In the genomic region with DNA sequence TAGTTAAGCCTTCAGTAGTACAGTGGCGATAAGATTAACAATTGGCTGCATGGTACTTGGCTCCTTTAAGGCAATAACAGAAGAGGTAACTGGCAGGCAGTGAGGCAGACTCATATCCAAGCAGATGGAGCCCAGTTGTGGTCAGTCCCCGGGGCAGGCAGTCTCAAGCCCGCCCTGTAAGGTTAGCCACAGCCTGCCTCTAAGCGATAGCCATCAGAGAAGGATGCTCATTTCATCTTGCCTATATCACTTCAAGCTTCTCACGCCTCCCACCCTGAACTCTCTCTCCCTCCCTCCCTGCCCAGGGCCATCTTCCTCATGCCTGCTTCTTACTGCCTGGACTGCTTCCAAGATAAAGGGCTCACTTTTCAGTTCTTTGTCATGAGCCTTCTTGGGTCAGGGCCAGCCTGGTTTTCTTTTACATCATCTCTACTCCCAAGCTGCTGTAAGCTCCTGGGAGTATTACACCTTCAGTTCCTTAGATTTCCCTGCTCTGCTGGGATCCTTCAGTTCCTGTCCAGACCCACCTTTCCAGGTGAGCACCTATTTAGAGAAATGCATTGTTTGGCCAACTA, we compare ENCODE assay signal across 9 mouse cellular contexts. TPM values are rescaled to one million over a fixed set of nuclear protein-coding genes. Genes with fewer than 3 reads are reported as not detected.
DNase-seq lines count a peak whose midpoint lies in the region; ATAC-seq and TF ChIP-seq lines count a peak whose summit lies in the region.
"Had no signal": no experiment of that assay in that cellular context is flagged by ENCODE, and none has a peak within 500 bp of the region (broad histone marks: within the 10 kb centered on the region; RNA-seq: fewer than 3 reads in every experiment).

No protein-coding gene starts in this region.

- H3K4me1 ChIP-seq in kidney, embryonic 16.5 days (ENCODE audit: insufficient read depth, low read length) = peaks cover 46% of the 10 kb centered on the region
- H3K4me1 ChIP-seq in hindbrain, embryonic 13.5 days (replicated peaks) = peaks cover 55% of the 10 kb centered on the region
- H3K4me1 ChIP-seq in thymus, adult 2 months (replicated peaks; ENCODE audit: control insufficient read depth, insufficient read depth, low read length) = peaks cover 16% of the 10 kb centered on the region
- peaks cover 6% of the 10 kb centered on the region for H3K4me1 ChIP-seq in heart, adult 2 months (ENCODE audit: control insufficient read depth, insufficient read depth, low read length)

- TF ChIP-seq CTCF in thymus, adult 2 months (IDR thresholded peaks at IDR 0.05; ENCODE audit: borderline replicate concordance, control insufficient read depth, extremely low read depth, insufficient read depth, low read length, poor library complexity) = no peak
- TF ChIP-seq CTCF in heart, adult 2 months (IDR thresholded peaks at IDR 0.05) = no peak

- H3K4me3 ChIP-seq in kidney, embryonic 16.5 days (ENCODE audit: low read length) = no peak overlapping the region
- 0 out of 2 replicates have a peak overlapping the region, but pooled peaks have one; percentile 1 for H3K4me3 ChIP-seq in hindbrain, embryonic 13.5 days
- no peak overlapping the region for H3K4me3 ChIP-seq in thymus, adult 2 months (ENCODE audit: control insufficient read depth, insufficient read depth, low read length)
- H3K4me3 ChIP-seq in heart, adult 2 months = no peak overlapping the region

- intact Hi-C loops in heart, adult 2 months (cut with DNase I) = no loop called here

- 58% methylated on average over 5 of the region's 5 CpGs for WGBS in kidney, embryonic 16.5 days
- WGBS in hindbrain, embryonic 13.5 days = 70% methylated on average over 5 of the region's 5 CpGs
- 72% methylated on average over 5 of the region's 5 CpGs for WGBS in thymus, adult 2 months
- 61% methylated on average over 5 of the region's 5 CpGs for WGBS in heart, adult 2 months

- H3K9me3 ChIP-seq in kidney, embryonic 16.5 days (ENCODE audit: low read length) = no peaks in the 10 kb centered on the region
- no peaks in the 10 kb centered on the region for H3K9me3 ChIP-seq in hindbrain, embryonic 13.5 days

- H3K9ac ChIP-seq in kidney, embryonic 16.5 days (replicated peaks; ENCODE audit: low read length) = 0 out of 2 replicates have a peak overlapping the region, but pooled peaks have one; percentile 22
- no peak overlapping the region for H3K9ac ChIP-seq in hindbrain, embryonic 13.5 days
- H3K9ac ChIP-seq in heart, adult 2 months (ENCODE audit: low read depth, low read length) = no peak overlapping the region

- H3K27me3 ChIP-seq in kidney, embryonic 16.5 days (ENCODE audit: insufficient read depth, low read length) = no peaks in the 10 kb centered on the region
- H3K27me3 ChIP-seq in hindbrain, embryonic 13.5 days = no peaks in the 10 kb centered on the region
- H3K27me3 ChIP-seq in thymus, adult 2 months (ENCODE audit: control insufficient read depth, insufficient read depth, low read length) = no peaks in the 10 kb centered on the region
- no peaks in the 10 kb centered on the region for H3K27me3 ChIP-seq in heart, adult 2 months (ENCODE audit: control insufficient read depth, insufficient read depth, low read length)

- H3K36me3 ChIP-seq in kidney, embryonic 16.5 days (ENCODE audit: insufficient read depth, low read length) = peaks cover 20% of the 10 kb centered on the region
- peaks cover 22% of the 10 kb centered on the region for H3K36me3 ChIP-seq in hindbrain, embryonic 13.5 days
- H3K36me3 ChIP-seq in thymus, adult 2 months (ENCODE audit: control insufficient read depth, insufficient read depth, low read length) = no peaks in the 10 kb centered on the region
- 0 out of 2 replicates have a peak, but pooled peaks cover 2% of the 10 kb centered on the region for H3K36me3 ChIP-seq in heart, adult 2 months (ENCODE audit: control insufficient read depth, insufficient read depth, low read length)

- no peak overlapping the region for H3K4me2 ChIP-seq in kidney, embryonic 16.5 days (replicated peaks; ENCODE audit: low read depth, low read length)
- H3K4me2 ChIP-seq in hindbrain, embryonic 13.5 days = peak overlapping the region; percentile 65

- 0 out of 2 replicates have a peak, but pooled peaks cover 1% of the 10 kb centered on the region for H3K79me2 ChIP-seq in heart, adult 2 months (replicated peaks; ENCODE audit: control insufficient read depth, insufficient read depth, low read length)

- no peak for DNase-seq in kidney, postnatal 4 days
- DNase-seq in 416B (ENCODE audit: low read depth) (peak; percentile 95), adipocyte (ENCODE audit: low spot score) (peak; percentile 35)
- no peak for DNase-seq in frontal cortex, postnatal 25 days (ENCODE audit: low spot score in 2 of 2)
- DNase-seq in thymus, adult 2 months = no peak
- no peak for DNase-seq in heart, adult 2 months
- DNase-seq: heart, postnatal 14 days had no signal

- ATAC-seq in kidney, embryonic 16.5 days (ENCODE audit: low FRiP score, low TSS enrichment) = no peak
- no peak for ATAC-seq in hindbrain, embryonic 13.5 days (ENCODE audit: low FRiP score)

- no peak for TF ChIP-seq POLR2A in thymus, adult 2 months (IDR thresholded peaks at IDR 0.05; ENCODE audit: control insufficient read depth, extremely low read depth, insufficient read depth, low read length, poor library complexity)
- no peak for TF ChIP-seq POLR2A in heart, adult 2 months (IDR thresholded peaks at IDR 0.05; ENCODE audit: insufficient read depth, low read depth, low read length)

- TF ChIP-seq EP300 in heart, adult 2 months (IDR thresholded peaks at IDR 0.05; ENCODE audit: insufficient read depth, low read depth, low read length) = no peak

- H3K27ac ChIP-seq in kidney, embryonic 16.5 days (ENCODE audit: low read length) = no peak overlapping the region; the same call in 1 of the 2 replicates
- H3K27ac ChIP-seq in hindbrain, embryonic 13.5 days = peak overlapping the region; percentile 25
- no peak overlapping the region for H3K27ac ChIP-seq in thymus, adult 2 months (ENCODE audit: control insufficient read depth, insufficient read depth, low read length)
- no peak overlapping the region for H3K27ac ChIP-seq in heart, adult 2 months

RNA-seq across cellular contexts. Expression of a gene that starts 3.2 kb away (rescaled TPM):
- polyA plus RNA-seq in kidney, embryonic 16.5 days (2015; fragmentation: Nextera tagmentation; extraction: Ambion mirVana) = 0.16 and 0.40 TPM in 2 replicates
- polyA plus RNA-seq in hindbrain, embryonic 13.5 days (2015; fragmentation: Nextera tagmentation; extraction: Ambion mirVana) = 0.39 and 0.68 TPM in 2 replicates
- polyA plus RNA-seq in thymus, adult 2 months (2012; rRNA removed) = 0.37 and 0.46 TPM in 2 replicates
- total RNA-seq in heart, adult 2 months (2021) = under 1 TPM; 0.45 to 0.63 TPM
- 0.18 and 0.21 TPM in 2 replicates for polyA plus RNA-seq in heart, adult 2 months (2012; rRNA removed)

RNA-seq across cellular contexts. Expression of a gene that starts 29.4 kb away (rescaled TPM):
- polyA plus RNA-seq in kidney, embryonic 16.5 days (2015; fragmentation: Nextera tagmentation; extraction: Ambion mirVana) = 112 and 113 TPM in 2 replicates
- 116 and 122 TPM in 2 replicates for polyA plus RNA-seq in hindbrain, embryonic 13.5 days (2015; fragmentation: Nextera tagmentation; extraction: Ambion mirVana)
- polyA plus RNA-seq in thymus, adult 2 months (2012; rRNA removed) = 32.2 and 42.5 TPM in 2 replicates
- total RNA-seq in heart, adult 2 months (2021) = 10 to 100 TPM; 56.8 to 61.1 TPM
- polyA plus RNA-seq in heart, adult 2 months (2012; rRNA removed) = 21.3 and 29.9 TPM in 2 replicates

Comparison
In these comparisons a context has a peak if more than half of its experiments do, and no peak if none do; other contexts are left out.
1. DNase-seq: peak in 416B (single experiment) and adipocyte (single experiment); none in kidney, postnatal 4 days (0 of 2), frontal cortex, postnatal 25 days (0 of 2), thymus, adult 2 months (single experiment) and heart, adult 2 months (0 of 2).